Mouse (Mus musculus): ENCODE data around the gene Olfr1349. TPM values are rescaled to one million over a fixed set of nuclear protein-coding genes. Genes with fewer than 3 reads are reported as not detected.

The Olfr1349 gene
- total and polyA plus RNA-seq, 3 experiments = not detected

Other genes with a start within 250 kb of the Olfr1349 start
- 3.4 and 3.9 TPM in 2 replicates for gene Zfp667, start 236.4 kb downstream of the Olfr1349 start, total RNA-seq (2012; rRNA removed)
- gene Zfp667, start 236.4 kb downstream of the Olfr1349 start, polyA plus RNA-seq (2012; ENCODE audit: insufficient read depth in 1 of 2, insufficient read length in 2 of 2, low read depth in 1 of 2, low replicate concordance in 2 of 2, missing spikeins in 1 of 2) = 1 to 10 TPM in 1 of 2 experiments, not detected in 1; 5.3 TPM
- gene Zfp583, start 191.7 kb downstream of the Olfr1349 start, total RNA-seq (2012; rRNA removed) = not detected in 2 replicates
- not detected for gene Zfp583, start 191.7 kb downstream of the Olfr1349 start, polyA plus RNA-seq (2012; ENCODE audit: insufficient read depth in 1 of 2, insufficient read length in 2 of 2, low read depth in 1 of 2, low replicate concordance in 2 of 2, missing spikeins in 1 of 2)
- not detected in 2 replicates for gene Gm3854, start 179.2 kb downstream of the Olfr1349 start, total RNA-seq (2012; rRNA removed)
- gene Gm3854, start 179.2 kb downstream of the Olfr1349 start, polyA plus RNA-seq (2012; ENCODE audit: insufficient read depth in 1 of 2, insufficient read length in 2 of 2, low read depth in 1 of 2, low replicate concordance in 2 of 2, missing spikeins in 1 of 2) = not detected
- gene Zfp78, start 159.7 kb downstream of the Olfr1349 start, total RNA-seq (2012; rRNA removed) = 0.42 and 0.50 TPM in 2 replicates
- gene Zfp78, start 159.7 kb downstream of the Olfr1349 start, polyA plus RNA-seq (2012; ENCODE audit: insufficient read depth in 1 of 2, insufficient read length in 2 of 2, low read depth in 1 of 2, low replicate concordance in 2 of 2, missing spikeins in 1 of 2) = under 1 TPM in 1 of 2 experiments, not detected in 1; 0.67 TPM
- 1.6 and 2.8 TPM in 2 replicates for gene Zfp28, start 139.7 kb downstream of the Olfr1349 start, total RNA-seq (2012; rRNA removed)
- 1 to 10 TPM in 1 of 2 experiments, not detected in 1; 3.3 TPM for gene Zfp28, start 139.7 kb downstream of the Olfr1349 start, polyA plus RNA-seq (2012; ENCODE audit: insufficient read depth in 1 of 2, insufficient read length in 2 of 2, low read depth in 1 of 2, low replicate concordance in 2 of 2, missing spikeins in 1 of 2)
- gene Smim17, start 124.2 kb downstream of the Olfr1349 start, total RNA-seq (2012; rRNA removed) = not detected in 2 replicates
- gene Smim17, start 124.2 kb downstream of the Olfr1349 start, polyA plus RNA-seq (2012; ENCODE audit: insufficient read depth in 1 of 2, insufficient read length in 2 of 2, low read depth in 1 of 2, low replicate concordance in 2 of 2, missing spikeins in 1 of 2) = not detected
- gene Gm20715, start 112.7 kb downstream of the Olfr1349 start, total RNA-seq (2012; rRNA removed) = not detected in 2 replicates
- not detected for gene Gm20715, start 112.7 kb downstream of the Olfr1349 start, polyA plus RNA-seq (2012; ENCODE audit: insufficient read depth in 1 of 2, insufficient read length in 2 of 2, low read depth in 1 of 2, low replicate concordance in 2 of 2, missing spikeins in 1 of 2)
- gene Olfr1344, start 84.3 kb downstream of the Olfr1349 start, total RNA-seq (2012; rRNA removed) = not detected in 2 replicates
- not detected for gene Olfr1344, start 84.3 kb downstream of the Olfr1349 start, polyA plus RNA-seq (2012; ENCODE audit: insufficient read depth in 1 of 2, insufficient read length in 2 of 2, low read depth in 1 of 2, low replicate concordance in 2 of 2, missing spikeins in 1 of 2)
- gene Olfr1336, start 66.8 kb downstream of the Olfr1349 start, total RNA-seq (2012; rRNA removed) = not detected in 2 replicates
- gene Olfr1336, start 66.8 kb downstream of the Olfr1349 start, polyA plus RNA-seq (2012; ENCODE audit: insufficient read depth in 1 of 2, insufficient read length in 2 of 2, low read depth in 1 of 2, low replicate concordance in 2 of 2, missing spikeins in 1 of 2) = under 1 TPM in 1 of 2 experiments, not detected in 1; 0.01 TPM
- not detected in 2 replicates for gene Olfr1346, start 55.8 kb downstream of the Olfr1349 start, total RNA-seq (2012; rRNA removed)
- not detected for gene Olfr1346, start 55.8 kb downstream of the Olfr1349 start, polyA plus RNA-seq (2012; ENCODE audit: insufficient read depth in 1 of 2, insufficient read length in 2 of 2, low read depth in 1 of 2, low replicate concordance in 2 of 2, missing spikeins in 1 of 2)
- gene Olfr5, start 36.0 kb downstream of the Olfr1349 start, total RNA-seq (2012; rRNA removed) = not detected in 2 replicates
- not detected for gene Olfr5, start 36.0 kb downstream of the Olfr1349 start, polyA plus RNA-seq (2012; ENCODE audit: insufficient read depth in 1 of 2, insufficient read length in 2 of 2, low read depth in 1 of 2, low replicate concordance in 2 of 2, missing spikeins in 1 of 2)
- not detected in 2 replicates for gene Olfr1347, start 23.2 kb downstream of the Olfr1349 start, total RNA-seq (2012; rRNA removed)
- not detected for gene Olfr1347, start 23.2 kb downstream of the Olfr1349 start, polyA plus RNA-seq (2012; ENCODE audit: insufficient read depth in 1 of 2, insufficient read length in 2 of 2, low read depth in 1 of 2, low replicate concordance in 2 of 2, missing spikeins in 1 of 2)
- not detected in 2 replicates for gene Olfr1348, start 14.2 kb downstream of the Olfr1349 start, total RNA-seq (2012; rRNA removed)
- not detected for gene Olfr1348, start 14.2 kb downstream of the Olfr1349 start, polyA plus RNA-seq (2012; ENCODE audit: insufficient read depth in 1 of 2, insufficient read length in 2 of 2, low read depth in 1 of 2, low replicate concordance in 2 of 2, missing spikeins in 1 of 2)
- not detected in 2 replicates for gene Olfr1350, start 41.9 kb upstream of the Olfr1349 start, total RNA-seq (2012; rRNA removed)
- not detected for gene Olfr1350, start 41.9 kb upstream of the Olfr1349 start, polyA plus RNA-seq (2012; ENCODE audit: insufficient read depth in 1 of 2, insufficient read length in 2 of 2, low read depth in 1 of 2, low replicate concordance in 2 of 2, missing spikeins in 1 of 2)
- gene Zim1, start 173.5 kb upstream of the Olfr1349 start, total RNA-seq (2012; rRNA removed) = not detected in 2 replicates
- not detected for gene Zim1, start 173.5 kb upstream of the Olfr1349 start, polyA plus RNA-seq (2012; ENCODE audit: insufficient read depth in 1 of 2, insufficient read length in 2 of 2, low read depth in 1 of 2, low replicate concordance in 2 of 2, missing spikeins in 1 of 2)
- not detected in 2 replicates for gene Peg3, start 207.5 kb upstream of the Olfr1349 start, total RNA-seq (2012; rRNA removed)
- gene Peg3, start 207.5 kb upstream of the Olfr1349 start, polyA plus RNA-seq (2012; ENCODE audit: insufficient read depth in 1 of 2, insufficient read length in 2 of 2, low read depth in 1 of 2, low replicate concordance in 2 of 2, missing spikeins in 1 of 2) = not detected
- not detected in 2 replicates for gene Usp29, start 207.6 kb upstream of the Olfr1349 start, total RNA-seq (2012; rRNA removed)
- not detected for gene Usp29, start 207.6 kb upstream of the Olfr1349 start, polyA plus RNA-seq (2012; ENCODE audit: insufficient read depth in 1 of 2, insufficient read length in 2 of 2, low read depth in 1 of 2, low replicate concordance in 2 of 2, missing spikeins in 1 of 2)

Data from MEL (cell line).